Mouse (Mus musculus): ENCODE results near the gene Asb9. TPM values are rescaled to one million over a fixed set of nuclear protein-coding genes. Genes with fewer than 3 reads are reported as not detected.

The Asb9 gene
- polyA plus RNA-seq, 1 experiment from 2014 or later = 1.1 TPM

- Histone ChIP-seq H3K9me3 (ENCODE audit: control insufficient read depth, low read length) (no peaks in the 10 kb centered on the region), H3K9ac (ENCODE audit: low read depth, low read length) (no peak overlapping the region), H3K4me3 (ENCODE audit: low read depth, low read length) (no peak overlapping the region), H3K4me2 (replicated peaks; ENCODE audit: low read depth, low read length) (no peak overlapping the region), H3K36me3 (ENCODE audit: control insufficient read depth, insufficient read depth, low read length) (no peaks in the 10 kb centered on the region), H3K27me3 (ENCODE audit: control insufficient read depth, insufficient read depth, low read length) (no peaks in the 10 kb centered on the region), H3K27ac (ENCODE audit: low read depth, low read length) (no peak overlapping the region), H3K4me1 (replicated peaks; ENCODE audit: control insufficient read depth, insufficient read depth, low read length) (no peaks in the 10 kb centered on the region)
- DNase-seq (ENCODE audit: low spot score) (no peak), ATAC-seq (ENCODE audit: low FRiP score) (no peak)
- WGBS = 85% methylated on average over 1 of the region's 1 CpGs
Measured at GRCm38 (mm10) chrX:164570195-164570594, 64.1 kb downstream of the Asb9 start.

GRCm38 (mm10) chrX:164576967-164577366 lies 70.8 kb downstream of the Asb9 start:
- WGBS = 66% methylated on average over 2 of the region's 3 CpGs
- DNase-seq (ENCODE audit: low spot score) = no peak
- no peak for ATAC-seq (ENCODE audit: low FRiP score)
- H3K4me2 ChIP-seq (replicated peaks; ENCODE audit: low read depth, low read length) = no peak overlapping the region
- H3K9me3 ChIP-seq (ENCODE audit: control insufficient read depth, low read length) = no peaks in the 10 kb centered on the region
- H3K36me3 ChIP-seq (ENCODE audit: control insufficient read depth, insufficient read depth, low read length) = no peaks in the 10 kb centered on the region
- H3K4me3 ChIP-seq (ENCODE audit: low read depth, low read length) = no peak overlapping the region
- H3K4me1 ChIP-seq (replicated peaks; ENCODE audit: control insufficient read depth, insufficient read depth, low read length) = no peaks in the 10 kb centered on the region
- H3K27me3 ChIP-seq (ENCODE audit: control insufficient read depth, insufficient read depth, low read length) = no peaks in the 10 kb centered on the region
- no peak overlapping the region for H3K9ac ChIP-seq (ENCODE audit: low read depth, low read length)
- no peak overlapping the region for H3K27ac ChIP-seq (ENCODE audit: low read depth, low read length)

Other genes starting within 250 kb of the Asb9 start
- gene Bmx, start 248.1 kb upstream of the Asb9 start, polyA plus RNA-seq (2014; fragmentation: Nextera tagmentation; extraction: Ambion mirVana) = 0.17 and 0.28 TPM in 2 replicates
- gene Pir, start 237.0 kb upstream of the Asb9 start, polyA plus RNA-seq (2014; fragmentation: Nextera tagmentation; extraction: Ambion mirVana) = 6.9 and 7.2 TPM in 2 replicates
- 1.1 and 1.6 TPM in 2 replicates for gene Vegfd, start 132.9 kb upstream of the Asb9 start, polyA plus RNA-seq (2014; fragmentation: Nextera tagmentation; extraction: Ambion mirVana)
- gene Piga, start 86.5 kb upstream of the Asb9 start, polyA plus RNA-seq (2014; fragmentation: Nextera tagmentation; extraction: Ambion mirVana) = 14.2 and 14.3 TPM in 2 replicates
- gene Asb11, start 69.3 kb upstream of the Asb9 start, polyA plus RNA-seq (2014; fragmentation: Nextera tagmentation; extraction: Ambion mirVana) = not detected in 2 replicates

Measured in hindbrain, embryonic 11.5 days (tissue).